Mouse (Mus musculus): ENCODE results near the gene H6pd. TPM values are rescaled to one million over a fixed set of nuclear protein-coding genes. Genes with fewer than 3 reads are reported as not detected.

H6pd gene
- polyA plus RNA-seq, 1 experiment: 7.3 TPM

DNA sequence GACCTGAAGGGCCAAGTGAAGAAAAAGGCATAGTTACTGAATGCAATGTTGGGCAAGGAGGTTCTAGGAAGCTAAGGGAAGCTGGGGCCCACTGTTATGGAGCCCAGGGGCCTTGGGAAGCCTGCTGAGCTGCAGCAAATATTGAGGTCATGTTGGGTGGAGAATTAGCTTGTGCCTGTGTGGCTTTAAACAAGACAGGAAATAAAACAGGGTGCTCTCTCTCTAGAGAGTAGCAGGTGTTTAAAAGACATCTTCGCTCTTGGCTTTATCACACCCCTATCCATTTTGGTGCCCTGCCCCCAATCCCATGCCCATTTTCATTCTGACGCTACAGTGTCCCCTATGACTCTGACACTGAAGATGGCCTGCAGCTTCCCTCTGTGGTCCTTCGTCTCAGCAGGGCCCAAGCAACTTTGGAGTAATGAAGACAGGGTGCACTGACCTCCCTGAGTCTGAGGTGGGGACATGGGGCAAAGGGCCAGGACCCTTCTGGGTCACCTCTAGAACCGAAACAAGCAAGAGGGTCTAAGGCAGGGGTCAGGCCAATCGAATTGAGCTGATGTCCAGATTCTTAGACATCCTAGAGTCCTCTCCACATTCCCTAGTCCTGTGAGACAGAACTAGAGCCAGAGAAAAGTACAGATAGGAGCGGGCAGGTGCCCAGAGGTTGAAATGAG is 1.4 kb upstream of the H6pd start:
- Histone ChIP-seq H3K4me1 (ENCODE audit: control insufficient read depth, insufficient read depth, low read length) (peaks cover 11% of the 10 kb centered on the region; the same call in 1 of the 2 replicates), H3K27me3 (ENCODE audit: control insufficient read depth, insufficient read depth, low read length) (no peaks in the 10 kb centered on the region), H3K36me3 (ENCODE audit: control insufficient read depth, insufficient read depth, low read length) (no peaks in the 10 kb centered on the region), H3K4me3 (ENCODE audit: control insufficient read depth, low read depth, low read length) (no peak overlapping the region), H3K27ac (ENCODE audit: control insufficient read depth, insufficient read depth, low read depth, low read length) (no peak overlapping the region)
- no peak for TF ChIP-seq POLR2A (IDR thresholded peaks at IDR 0.05; ENCODE audit: control insufficient read depth, low read depth, low read length)
- no peak for TF ChIP-seq CTCF (IDR thresholded peaks at IDR 0.05; ENCODE audit: control insufficient read depth, insufficient read depth, insufficient replicate concordance, low read depth, low read length)

- Histone ChIP-seq H3K27ac (ENCODE audit: control insufficient read depth, insufficient read depth, low read depth, low read length) (no peak overlapping the region), H3K4me1 (ENCODE audit: control insufficient read depth, insufficient read depth, low read length) (peaks cover 11% of the 10 kb centered on the region; the same call in 1 of the 2 replicates), H3K4me3 (ENCODE audit: control insufficient read depth, low read depth, low read length) (no peak overlapping the region), H3K36me3 (ENCODE audit: control insufficient read depth, insufficient read depth, low read length) (no peaks in the 10 kb centered on the region), H3K27me3 (ENCODE audit: control insufficient read depth, insufficient read depth, low read length) (no peaks in the 10 kb centered on the region)
- TF ChIP-seq CTCF (IDR thresholded peaks at IDR 0.05; ENCODE audit: control insufficient read depth, insufficient read depth, insufficient replicate concordance, low read depth, low read length) (no peak), POLR2A (IDR thresholded peaks at IDR 0.05; ENCODE audit: control insufficient read depth, low read depth, low read length) (no peak)
These were observed 736 bp upstream of the H6pd start for GRCm38 (mm10) chr4:150009587-150009930.

DNA sequence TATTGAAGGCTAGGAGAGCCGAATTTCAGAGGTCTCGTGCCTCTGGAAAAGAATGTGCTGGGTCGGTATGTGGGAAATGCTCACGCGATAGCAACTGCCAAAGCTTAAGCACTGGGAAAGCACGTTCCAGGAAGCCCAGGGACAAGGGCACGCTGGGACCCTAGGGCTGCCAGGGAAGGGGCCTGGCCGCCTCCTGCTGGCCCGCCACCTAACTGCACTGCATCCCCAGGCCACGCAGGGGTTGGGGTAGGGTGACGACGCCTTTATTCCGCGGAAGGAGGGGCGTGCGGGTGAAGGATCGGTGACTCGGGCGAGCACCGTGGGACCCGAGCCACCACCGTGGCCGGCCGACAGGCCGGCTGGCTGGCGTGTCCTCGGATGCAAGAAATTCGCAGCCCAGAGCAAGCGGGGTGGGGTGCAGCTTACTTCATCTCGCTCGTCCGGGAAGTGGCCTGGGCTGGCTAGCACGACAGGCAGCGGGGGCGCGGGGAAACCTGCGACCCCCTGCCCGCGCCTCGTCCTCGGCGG is 434 bp downstream of the H6pd start:
- H3K36me3 ChIP-seq (ENCODE audit: control insufficient read depth, insufficient read depth, low read length): no peaks in the 10 kb centered on the region
- peak overlapping the region; percentile 88 for H3K27ac ChIP-seq (ENCODE audit: control insufficient read depth, insufficient read depth, low read depth, low read length)
- H3K27me3 ChIP-seq (ENCODE audit: control insufficient read depth, insufficient read depth, low read length): no peaks in the 10 kb centered on the region
- TF ChIP-seq CTCF (IDR thresholded peaks at IDR 0.05; ENCODE audit: control insufficient read depth, insufficient read depth, insufficient replicate concordance, low read depth, low read length): peak; percentile 60; the same call in 1 of the 2 replicates
- peak; percentile 19; the same call in 1 of the 2 replicates for TF ChIP-seq POLR2A (IDR thresholded peaks at IDR 0.05; ENCODE audit: control insufficient read depth, low read depth, low read length)
- H3K4me1 ChIP-seq (ENCODE audit: control insufficient read depth, insufficient read depth, low read length): peaks cover 11% of the 10 kb centered on the region; the same call in 1 of the 2 replicates
- H3K4me3 ChIP-seq (ENCODE audit: control insufficient read depth, low read depth, low read length): peak overlapping the region; percentile 78

GRCm38 (mm10) chr4:150007444-150007843 is 1.4 kb downstream of the H6pd start:
- TF ChIP-seq POLR2A (IDR thresholded peaks at IDR 0.05; ENCODE audit: control insufficient read depth, low read depth, low read length): no peak
- no peak for TF ChIP-seq CTCF (IDR thresholded peaks at IDR 0.05; ENCODE audit: control insufficient read depth, insufficient read depth, insufficient replicate concordance, low read depth, low read length)
- Histone ChIP-seq H3K27me3 (ENCODE audit: control insufficient read depth, insufficient read depth, low read length) (no peaks in the 10 kb centered on the region), H3K36me3 (ENCODE audit: control insufficient read depth, insufficient read depth, low read length) (no peaks in the 10 kb centered on the region), H3K27ac (ENCODE audit: control insufficient read depth, insufficient read depth, low read depth, low read length) (peak overlapping the region; percentile 88), H3K4me3 (ENCODE audit: control insufficient read depth, low read depth, low read length) (no peak overlapping the region), H3K4me1 (ENCODE audit: control insufficient read depth, insufficient read depth, low read length) (peaks cover 11% of the 10 kb centered on the region; the same call in 1 of the 2 replicates)

DNA sequence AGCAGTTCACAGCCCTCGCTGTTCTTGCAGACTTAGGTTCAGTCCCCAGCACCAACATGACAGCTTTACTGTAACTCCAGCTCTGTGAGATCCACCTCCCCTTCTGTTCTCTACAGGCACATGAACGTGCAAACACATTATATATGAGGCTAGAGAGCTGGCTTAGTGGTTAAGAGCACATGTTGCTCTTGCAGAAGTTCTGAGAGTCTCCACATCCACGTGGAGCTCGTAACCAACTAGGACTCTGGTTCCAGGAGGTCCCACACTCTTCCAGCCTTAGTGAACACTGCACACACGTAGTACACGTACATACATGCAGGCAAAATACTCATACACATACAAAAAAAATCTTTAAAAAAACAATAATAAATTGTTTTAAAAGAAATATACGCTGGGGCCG is 1.8 kb downstream of the H6pd start:
- no peak for TF ChIP-seq CTCF (IDR thresholded peaks at IDR 0.05; ENCODE audit: control insufficient read depth, insufficient read depth, insufficient replicate concordance, low read depth, low read length)
- TF ChIP-seq POLR2A (IDR thresholded peaks at IDR 0.05; ENCODE audit: control insufficient read depth, low read depth, low read length): no peak
- H3K4me3 ChIP-seq (ENCODE audit: control insufficient read depth, low read depth, low read length): no peak overlapping the region
- no peaks in the 10 kb centered on the region for H3K36me3 ChIP-seq (ENCODE audit: control insufficient read depth, insufficient read depth, low read length)
- H3K27me3 ChIP-seq (ENCODE audit: control insufficient read depth, insufficient read depth, low read length): no peaks in the 10 kb centered on the region
- H3K4me1 ChIP-seq (ENCODE audit: control insufficient read depth, insufficient read depth, low read length): peaks cover 8% of the 10 kb centered on the region; the same call in 1 of the 2 replicates
- H3K27ac ChIP-seq (ENCODE audit: control insufficient read depth, insufficient read depth, low read depth, low read length): peak overlapping the region; percentile 26; the same call in 1 of the 2 replicates

DNA sequence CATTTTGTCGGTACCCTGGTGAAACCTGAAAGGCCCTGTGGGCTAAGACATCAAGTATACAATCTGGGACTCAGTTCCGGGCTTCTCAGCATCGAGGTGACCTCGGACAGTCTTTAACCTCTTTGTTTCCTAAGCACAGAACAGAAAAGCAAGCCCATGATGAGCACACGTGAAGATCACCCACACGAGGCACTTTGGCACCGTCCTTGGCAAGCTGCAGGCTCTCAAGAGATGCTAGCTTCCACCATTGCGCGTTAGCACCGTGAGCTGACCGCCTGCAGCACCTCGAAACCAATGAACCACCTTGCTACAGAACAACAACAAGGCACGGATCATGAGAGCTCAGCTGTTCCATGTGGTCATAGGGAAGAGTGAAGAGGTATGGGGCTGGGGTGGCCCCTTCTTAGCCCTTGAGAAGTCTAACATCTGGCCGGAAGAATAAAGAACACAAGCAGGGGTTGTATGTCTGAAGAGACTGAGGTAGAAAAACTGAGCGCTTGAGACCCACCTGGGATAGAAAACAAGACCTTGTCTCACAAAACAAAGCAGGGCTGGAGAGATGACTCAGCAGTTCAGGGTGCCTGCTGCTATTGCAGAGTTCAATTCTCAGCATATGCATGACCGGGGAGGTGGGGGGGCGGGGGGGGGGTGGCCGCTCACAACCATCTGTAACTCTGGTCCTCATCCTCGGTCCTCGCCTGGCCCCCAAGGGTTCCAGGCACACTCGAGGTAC is 2.5 kb downstream of the H6pd start:
- no peaks in the 10 kb centered on the region for H3K36me3 ChIP-seq (ENCODE audit: control insufficient read depth, insufficient read depth, low read length)
- no peaks in the 10 kb centered on the region for H3K27me3 ChIP-seq (ENCODE audit: control insufficient read depth, insufficient read depth, low read length)
- peaks cover 8% of the 10 kb centered on the region; the same call in 1 of the 2 replicates for H3K4me1 ChIP-seq (ENCODE audit: control insufficient read depth, insufficient read depth, low read length)
- TF ChIP-seq POLR2A (IDR thresholded peaks at IDR 0.05; ENCODE audit: control insufficient read depth, low read depth, low read length): no peak
- no peak for TF ChIP-seq CTCF (IDR thresholded peaks at IDR 0.05; ENCODE audit: control insufficient read depth, insufficient read depth, insufficient replicate concordance, low read depth, low read length)
- no peak overlapping the region for H3K27ac ChIP-seq (ENCODE audit: control insufficient read depth, insufficient read depth, low read depth, low read length)
- no peak overlapping the region for H3K4me3 ChIP-seq (ENCODE audit: control insufficient read depth, low read depth, low read length)

- H3K4me1 ChIP-seq (ENCODE audit: control insufficient read depth, insufficient read depth, low read length): peaks cover 8% of the 10 kb centered on the region; the same call in 1 of the 2 replicates
- TF ChIP-seq CTCF (IDR thresholded peaks at IDR 0.05; ENCODE audit: control insufficient read depth, insufficient read depth, insufficient replicate concordance, low read depth, low read length) (no peak), POLR2A (IDR thresholded peaks at IDR 0.05; ENCODE audit: control insufficient read depth, low read depth, low read length) (no peak)
- H3K27me3 ChIP-seq (ENCODE audit: control insufficient read depth, insufficient read depth, low read length): no peaks in the 10 kb centered on the region
- H3K36me3 ChIP-seq (ENCODE audit: control insufficient read depth, insufficient read depth, low read length): no peaks in the 10 kb centered on the region
- no peak overlapping the region for H3K4me3 ChIP-seq (ENCODE audit: control insufficient read depth, low read depth, low read length)
- H3K27ac ChIP-seq (ENCODE audit: control insufficient read depth, insufficient read depth, low read depth, low read length): no peak overlapping the region
These were observed 3.6 kb downstream of the H6pd start for GRCm38 (mm10) chr4:150005231-150005630.

Data from testis, adult 2 months (tissue).